Mouse (Mus musculus) brown adipose tissue, adult 24 weeks (tissue): Measurements from ENCODE around the gene Wbp1l. TPM values are rescaled to one million over a fixed set of nuclear protein-coding genes. Genes with fewer than 3 reads are reported as not detected.

Source experiments
- polyA plus RNA-seq: library from polyadenylated mRNA; stranded (reverse); fragments of >200 nt; gene quantifications from 2 replicates; pipeline ENCODE4 v1.2.4, GENCODE M21; 2012; ENCODE audit not compliant: missing spikeins, insufficient read depth, insufficient read length

Wbp1l gene
- polyA plus RNA-seq, 1 experiment: 24.4 TPM

Other genes starting within 250 kb of the Wbp1l start
- gene 2310034G01Rik, start 248.8 kb upstream of the Wbp1l start, polyA plus RNA-seq: not detected in 2 replicates
- gene Actr1a, start 203.3 kb upstream of the Wbp1l start, polyA plus RNA-seq: 63.5 and 78.7 TPM in 2 replicates
- gene Sufu, start 202.2 kb upstream of the Wbp1l start, polyA plus RNA-seq: 6.8 and 6.9 TPM in 2 replicates
- 12.4 and 17.4 TPM in 2 replicates for gene Trim8, start 97.4 kb upstream of the Wbp1l start, polyA plus RNA-seq
- gene Arl3, start 25.9 kb upstream of the Wbp1l start, polyA plus RNA-seq: 44.9 and 58.1 TPM in 2 replicates
- gene Sfxn2, start 25.7 kb upstream of the Wbp1l start, polyA plus RNA-seq: 3.8 and 6.4 TPM in 2 replicates
- gene Cyp17a1, start 74.1 kb downstream of the Wbp1l start, polyA plus RNA-seq: not detected in 2 replicates
- 20.4 and 24.7 TPM in 2 replicates for gene Borcs7, start 90.8 kb downstream of the Wbp1l start, polyA plus RNA-seq
- 10.1 and 13.3 TPM in 2 replicates for gene As3mt, start 108.4 kb downstream of the Wbp1l start, polyA plus RNA-seq
- 27.5 and 28.7 TPM in 2 replicates for gene Cnnm2, start 162.5 kb downstream of the Wbp1l start, polyA plus RNA-seq